8 mouse cellular contexts compared by ENCODE assay signal in genomic region chr15:101077001-101077812, GRCm38 (mm10). TPM values are rescaled to one million over a fixed set of nuclear protein-coding genes. Genes with fewer than 3 reads are reported as not detected.
DNase-seq lines count a peak whose midpoint lies in the region; ATAC-seq lines count a peak whose summit lies in the region.

No protein-coding gene starts in this region.

- H3K27me3 ChIP-seq in hindbrain, embryonic 11.5 days (ENCODE audit: control insufficient read depth, insufficient read depth, low read length) = no peaks in the 10 kb centered on the region
- H3K27me3 ChIP-seq in liver, embryonic 12.5 days (replicated peaks) = peaks cover 82% of the 10 kb centered on the region
- H3K27me3 ChIP-seq in stomach, embryonic 16.5 days (ENCODE audit: control insufficient read depth, insufficient read depth, low read length) = no peaks in the 10 kb centered on the region

- H3K4me2 ChIP-seq in hindbrain, embryonic 11.5 days (replicated peaks; ENCODE audit: low read depth, low read length) = peak overlapping the region; percentile 83
- peak overlapping the region; percentile 65 for H3K4me2 ChIP-seq in liver, embryonic 12.5 days
- peak overlapping the region; percentile 89 for H3K4me2 ChIP-seq in stomach, embryonic 16.5 days (ENCODE audit: low read depth, low read length)

- H3K4me1 ChIP-seq in hindbrain, embryonic 11.5 days (replicated peaks; ENCODE audit: control insufficient read depth, insufficient read depth, low read length) = peaks cover 40% of the 10 kb centered on the region
- peaks cover 38% of the 10 kb centered on the region for H3K4me1 ChIP-seq in liver, embryonic 12.5 days
- peaks cover 39% of the 10 kb centered on the region for H3K4me1 ChIP-seq in stomach, embryonic 16.5 days (ENCODE audit: control insufficient read depth, insufficient read depth, low read length)

- no peaks in the 10 kb centered on the region for H3K36me3 ChIP-seq in hindbrain, embryonic 11.5 days (ENCODE audit: control insufficient read depth, insufficient read depth, low read length)
- H3K36me3 ChIP-seq in liver, embryonic 12.5 days = no peaks in the 10 kb centered on the region
- H3K36me3 ChIP-seq in stomach, embryonic 16.5 days (ENCODE audit: control insufficient read depth, insufficient read depth, low read length) = no peaks in the 10 kb centered on the region

- H3K4me3 ChIP-seq in hindbrain, embryonic 11.5 days (ENCODE audit: low read depth, low read length) = peak overlapping the region; percentile 90
- peak overlapping the region; percentile 59 for H3K4me3 ChIP-seq in liver, embryonic 12.5 days
- peak overlapping the region; percentile 74 for H3K4me3 ChIP-seq in stomach, embryonic 16.5 days (replicated peaks; ENCODE audit: low read length)

- ATAC-seq in hindbrain, embryonic 11.5 days (ENCODE audit: low FRiP score) = peak; percentile 58
- no peak for ATAC-seq in liver, embryonic 12.5 days
- ATAC-seq in stomach, embryonic 16.5 days (ENCODE audit: insufficient read depth, low FRiP score) = no peak

- DNase-seq in adrenal gland, postnatal 36 days = peak; percentile 36 to 41
- no peak for DNase-seq in adrenal gland, postnatal 25 days
- DNase-seq in brain, adult 2 months (ENCODE audit: low read depth, low spot score) = peak; percentile 10
- DNase-seq in hindbrain, embryonic 11.5 days (ENCODE audit: low spot score) = peak; percentile 76
- DNase-seq in right cerebral cortex, postnatal 36 days (ENCODE audit: low spot score in 2 of 2) = no peak
- no peak for DNase-seq in cerebellum, adult 8-10 months

- peak overlapping the region; percentile 90 for H3K9ac ChIP-seq in hindbrain, embryonic 11.5 days (ENCODE audit: low read depth, low read length)
- peak overlapping the region; percentile 66; the same call in 1 of the 2 replicates for H3K9ac ChIP-seq in liver, embryonic 12.5 days
- peak overlapping the region; percentile 96 for H3K9ac ChIP-seq in stomach, embryonic 16.5 days (ENCODE audit: low read length)

- H3K27ac ChIP-seq in hindbrain, embryonic 11.5 days (ENCODE audit: low read depth, low read length) = peak overlapping the region; percentile 99
- no peak overlapping the region for H3K27ac ChIP-seq in liver, embryonic 12.5 days
- H3K27ac ChIP-seq in stomach, embryonic 16.5 days (ENCODE audit: low read length) = peak overlapping the region; percentile 88

- under 1% methylated on average over 34 of the region's 34 CpGs for WGBS in hindbrain, embryonic 11.5 days
- 6% methylated on average over 34 of the region's 34 CpGs for WGBS in liver, embryonic 12.5 days (ENCODE audit: insufficient replicate concordance)
- 4% methylated on average over 34 of the region's 34 CpGs for WGBS in stomach, embryonic 16.5 days

- H3K9me3 ChIP-seq in hindbrain, embryonic 11.5 days (ENCODE audit: control insufficient read depth, low read length) = no peaks in the 10 kb centered on the region
- H3K9me3 ChIP-seq in liver, embryonic 12.5 days (replicated peaks) = no peaks in the 10 kb centered on the region
- no peaks in the 10 kb centered on the region for H3K9me3 ChIP-seq in stomach, embryonic 16.5 days (replicated peaks; ENCODE audit: control insufficient read depth, low read length)

RNA-seq across cellular contexts. Expression of gene Fignl2, which starts 1.2 kb away (rescaled TPM):
- 1 to 10 TPM; 9.4 to 9.9 TPM for total RNA-seq in adrenal gland, postnatal 36 days (2021)
- 9.0 and 10.2 TPM in 2 replicates for total RNA-seq in adrenal gland, postnatal 25 days (2021)
- polyA plus RNA-seq in hindbrain, embryonic 11.5 days (2014; fragmentation: Nextera tagmentation; extraction: Ambion mirVana) = 1.2 and 2.1 TPM in 2 replicates
- polyA plus RNA-seq in liver, embryonic 12.5 days (2016; fragmentation: Nextera tagmentation; extraction: Ambion mirVana) = 0.17 and 0.25 TPM in 2 replicates
- polyA plus RNA-seq in stomach, embryonic 16.5 days (2015; fragmentation: Nextera tagmentation; extraction: Ambion mirVana) = 0.05 and 0.10 TPM in 2 replicates

RNA-seq across cellular contexts. Expression of gene Gm47841, which starts 30.0 kb away (rescaled TPM):
- under 1 TPM in 1 of 2 experiments, not detected in 1; 0.26 TPM for total RNA-seq in adrenal gland, postnatal 36 days (2021)
- total RNA-seq in adrenal gland, postnatal 25 days (2021) = not detected in 2 replicates
- polyA plus RNA-seq in hindbrain, embryonic 11.5 days (2014; fragmentation: Nextera tagmentation; extraction: Ambion mirVana) = not detected in 2 replicates
- polyA plus RNA-seq in liver, embryonic 12.5 days (2016; fragmentation: Nextera tagmentation; extraction: Ambion mirVana) = not detected in 2 replicates
- polyA plus RNA-seq in stomach, embryonic 16.5 days (2015; fragmentation: Nextera tagmentation; extraction: Ambion mirVana) = not detected in 2 replicates

RNA-seq across cellular contexts. Expression of gene Ankrd33, which starts 38.3 kb away (rescaled TPM):
- total RNA-seq in adrenal gland, postnatal 36 days (2021) = under 1 TPM; 0.56 to 0.99 TPM
- 0.62 and 0.64 TPM in 2 replicates for total RNA-seq in adrenal gland, postnatal 25 days (2021)
- polyA plus RNA-seq in hindbrain, embryonic 11.5 days (2014; fragmentation: Nextera tagmentation; extraction: Ambion mirVana) = not detected in 2 replicates
- not detected in 2 replicates for polyA plus RNA-seq in liver, embryonic 12.5 days (2016; fragmentation: Nextera tagmentation; extraction: Ambion mirVana)
- polyA plus RNA-seq in stomach, embryonic 16.5 days (2015; fragmentation: Nextera tagmentation; extraction: Ambion mirVana) = not detected in 2 replicates

RNA-seq across cellular contexts. Expression of gene Acvrl1, which starts 51.1 kb away (rescaled TPM):
- 10 to 100 TPM; 13.4 to 17.5 TPM for total RNA-seq in adrenal gland, postnatal 36 days (2021)
- total RNA-seq in adrenal gland, postnatal 25 days (2021) = 11.1 and 15.5 TPM in 2 replicates
- 4.8 and 5.5 TPM in 2 replicates for polyA plus RNA-seq in hindbrain, embryonic 11.5 days (2014; fragmentation: Nextera tagmentation; extraction: Ambion mirVana)
- polyA plus RNA-seq in liver, embryonic 12.5 days (2016; fragmentation: Nextera tagmentation; extraction: Ambion mirVana) = 1.8 TPM in 2 replicates
- polyA plus RNA-seq in stomach, embryonic 16.5 days (2015; fragmentation: Nextera tagmentation; extraction: Ambion mirVana) = 34.9 and 39.3 TPM in 2 replicates

Comparison
In these comparisons a context has a peak if more than half of its experiments do, and no peak if none do; other contexts are left out.
1. DNase-seq: peak in adrenal gland, postnatal 36 days (2 of 2), brain, adult 2 months (single experiment) and hindbrain, embryonic 11.5 days (single experiment); none in adrenal gland, postnatal 25 days (single experiment), right cerebral cortex, postnatal 36 days (0 of 2) and cerebellum, adult 8-10 months (single experiment).
2. Peak in every context shown above with its lines, with median percentiles within 50 percentile points of each other: H3K4me2 ChIP-seq, H3K4me3 ChIP-seq and H3K9ac ChIP-seq.